Mouse (Mus musculus) embryonic fibroblast, embryonic 13.5 days (primary cell): ENCODE measurements around the gene Nap1l1. TPM values are rescaled to one million over a fixed set of nuclear protein-coding genes. Genes with fewer than 3 reads are reported as not detected.
"Not testable (repeated sequence)": the region's sequence is repeated elsewhere in the genome, so short reads cannot be mapped to it uniquely, and the experiment has no call there.

Experiments
- H3K27ac ChIP-seq: 2 replicates; pipeline ENCODE4 v1.5.1; 2012; ENCODE audit warnings: low read length, control low read depth, inconsistent platforms; ENCODE audit not compliant: insufficient read depth
- H3K4me1 ChIP-seq: 2 replicates; pipeline ENCODE4 v1.6.1; 2011; ENCODE audit warnings: low read length; ENCODE audit not compliant: control insufficient read depth, insufficient read depth
- H3K4me3 ChIP-seq: 2 replicates; pipeline ENCODE4 v1.5.1; 2011; ENCODE audit warnings: mild to moderate bottlenecking, control low read depth, low read length; ENCODE audit not compliant: insufficient read depth
- CTCF ChIP-seq: IDR thresholded peaks from 2 replicates; pipeline ENCODE4 v1.5.1; 2011; ENCODE audit warnings: mild to moderate bottlenecking, control low read depth, low read length, moderate library complexity, borderline replicate concordance; ENCODE audit not compliant: insufficient read depth
- POLR2A ChIP-seq: IDR thresholded peaks from 2 replicates; pipeline ENCODE4 v1.6.1; 2011; ENCODE audit warnings: low read depth, mild to moderate bottlenecking, control low read depth, low read length, moderate library complexity
- polyA plus RNA-seq: library from polyadenylated mRNA; stranded (reverse); fragments of >200 nt; gene quantifications from 2 replicates; pipeline ENCODE4 v1.2.4, GENCODE M21; 2011; ENCODE audit warnings: low read depth; ENCODE audit not compliant: missing spikeins, insufficient read length

Nap1l1 gene
- 496 and 532 TPM in 2 replicates for polyA plus RNA-seq

GRCm38 (mm10) chr10:111472686-111473510, at the start of gene Nap1l1:
TSS of gene Nap1l1 (plus strand) at chr10:111473223.
- Histone ChIP-seq H3K4me3 (peak within 1 kb of the TSS; percentile 70), H3K4me1 (peaks cover 12% of the 10 kb centered on the region), H3K27ac (peak within 1 kb of the TSS; percentile 16; the same call in 1 of the 2 replicates)
- TF ChIP-seq POLR2A (peak; percentile 51; the same call in 1 of the 2 replicates), CTCF (no peak)

- H3K4me1 ChIP-seq = no peaks in the 10 kb centered on the region
- H3K27ac ChIP-seq = no peak overlapping the region
- TF ChIP-seq POLR2A (no peak), CTCF (no peak)
- H3K4me3 ChIP-seq = no peak overlapping the region
Observed at GRCm38 (mm10) chr10:111426491-111426890, 46.5 kb upstream of the Nap1l1 start.

- Histone ChIP-seq H3K4me1 (no peaks in the 10 kb centered on the region), H3K4me3 (no peak overlapping the region), H3K27ac (no peak overlapping the region)
- TF ChIP-seq POLR2A = no peak
Observed at GRCm38 (mm10) chr10:111433502-111433901, 39.5 kb upstream of the Nap1l1 start.

- H3K4me3 ChIP-seq = no peak overlapping the region
- no peaks in the 10 kb centered on the region for H3K4me1 ChIP-seq
- H3K27ac ChIP-seq = no peak overlapping the region
- no peak for TF ChIP-seq POLR2A
- no peak for TF ChIP-seq CTCF
Observed at GRCm38 (mm10) chr10:111441034-111441440, 32.0 kb upstream of the Nap1l1 start.

- no peaks in the 10 kb centered on the region for H3K4me1 ChIP-seq
- no peak overlapping the region for H3K27ac ChIP-seq
- no peak for TF ChIP-seq POLR2A
- TF ChIP-seq CTCF = no peak
- H3K4me3 ChIP-seq = no peak overlapping the region
Observed at GRCm38 (mm10) chr10:111444199-111444598, 28.8 kb upstream of the Nap1l1 start.

GRCm38 (mm10) chr10:111445939-111446671, 26.9 kb upstream of the Nap1l1 start:
- no peak overlapping the region; the same call in 1 of the 2 replicates for H3K27ac ChIP-seq
- H3K4me1 ChIP-seq = no peaks in the 10 kb centered on the region
- TF ChIP-seq POLR2A (no peak), CTCF (no peak)
- H3K4me3 ChIP-seq = no peak overlapping the region

- H3K4me3 ChIP-seq, H3K4me1 ChIP-seq: not testable (repeated sequence)
Observed at GRCm38 (mm10) chr10:111446672-111447008, 26.4 kb upstream of the Nap1l1 start.

GRCm38 (mm10) chr10:111449662-111450061, 23.4 kb upstream of the Nap1l1 start:
- H3K4me1 ChIP-seq, H3K4me3 ChIP-seq, H3K27ac ChIP-seq: not testable (repeated sequence)

More at GRCm38 (mm10) chr10:111446672-111447008, 26.4 kb upstream of the Nap1l1 start:
- H3K27ac ChIP-seq = not testable (repeated sequence)

GRCm38 (mm10) chr10:111451683-111452322, 21.2 kb upstream of the Nap1l1 start:
- H3K4me1 ChIP-seq = no peaks in the 10 kb centered on the region
- H3K4me3 ChIP-seq = no peak overlapping the region
- TF ChIP-seq POLR2A = no peak
- TF ChIP-seq CTCF = no peak
- no peak overlapping the region for H3K27ac ChIP-seq

GRCm38 (mm10) chr10:111452426-111452825, 20.6 kb upstream of the Nap1l1 start:
- no peak overlapping the region for H3K27ac ChIP-seq
- no peaks in the 10 kb centered on the region for H3K4me1 ChIP-seq
- TF ChIP-seq CTCF = no peak
- no peak for TF ChIP-seq POLR2A
- no peak overlapping the region for H3K4me3 ChIP-seq
